Mouse (Mus musculus): ENCODE measurements around the gene Lsamp.

The Lsamp gene

GRCm38 (mm10) chr16:41275999-41276671, 1292.0 kb downstream of the Lsamp start:
- peak; percentile 82 for DNase-seq

- DNase-seq: no peak
These were observed 1333.8 kb downstream of the Lsamp start for GRCm38 (mm10) chr16:41317992-41318391.

DNA sequence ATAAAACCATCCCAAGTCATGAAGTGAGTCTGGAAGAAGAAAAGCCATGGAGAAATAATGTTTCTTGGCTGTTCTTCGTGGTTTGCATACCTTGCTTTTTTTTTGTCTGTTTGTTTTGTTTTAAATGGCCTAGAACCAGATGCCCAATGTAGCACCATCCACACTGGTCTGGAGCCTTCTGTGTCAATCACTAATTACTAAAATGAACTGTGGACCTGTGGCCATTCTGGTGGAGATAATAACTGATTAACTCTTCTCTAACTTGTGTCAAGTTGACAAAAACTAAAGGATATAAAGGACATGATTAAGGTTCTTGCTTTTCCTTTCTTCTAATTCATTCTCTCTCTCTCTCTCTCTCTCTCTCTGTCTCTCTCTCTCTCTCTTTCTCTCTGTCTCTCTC, 1359.3 kb downstream of the Lsamp start:
- no peak for DNase-seq

DNA sequence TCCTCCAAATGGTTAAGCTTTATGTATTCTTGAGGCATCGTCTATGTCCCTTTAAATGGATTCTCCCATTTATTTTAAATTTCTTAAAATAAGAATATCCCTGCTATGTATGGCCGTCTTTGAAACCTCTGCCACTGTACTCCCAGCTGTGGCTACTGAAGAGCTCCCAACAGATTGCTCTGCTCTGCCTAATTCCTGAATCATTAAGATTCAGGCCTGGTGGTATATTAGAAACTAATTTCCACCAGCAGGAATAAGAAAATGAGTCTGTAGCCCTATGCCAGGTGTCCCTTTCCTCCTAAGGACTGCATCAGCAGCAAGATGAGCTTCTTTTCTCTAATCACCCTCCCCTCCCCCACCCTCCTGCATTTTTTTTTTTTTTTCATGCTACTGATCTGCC, 1381.0 kb downstream of the Lsamp start:
- DNase-seq: no peak

GRCm38 (mm10) chr16:41383702-41384101, 1399.5 kb downstream of the Lsamp start:
- no peak for DNase-seq

GRCm38 (mm10) chr16:41384288-41384687, 1400.1 kb downstream of the Lsamp start:
- no peak for DNase-seq

DNA sequence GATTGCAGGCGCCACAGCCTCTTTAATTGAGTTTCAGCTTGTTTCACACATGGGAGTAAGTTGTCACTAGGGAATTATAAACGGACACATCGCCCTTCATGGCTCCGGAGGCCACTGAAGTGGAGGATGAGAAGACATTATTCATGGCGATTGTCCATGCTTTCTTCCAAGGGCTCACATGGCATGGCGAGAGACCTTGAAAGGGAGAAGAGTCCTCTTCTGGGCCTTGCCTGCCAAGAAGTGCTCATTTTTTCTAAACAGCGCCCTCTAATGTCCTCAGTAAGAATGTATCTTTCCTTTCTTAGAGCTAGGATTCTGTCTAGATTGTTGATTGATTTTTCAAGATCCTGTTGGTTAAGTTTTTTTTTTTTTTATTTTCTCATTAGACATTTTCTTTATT, 1424.7 kb downstream of the Lsamp start:
- no peak for DNase-seq

GRCm38 (mm10) chr16:41410671-41411070, 1426.5 kb downstream of the Lsamp start:
- no peak for DNase-seq

GRCm38 (mm10) chr16:41417363-41417762, 1433.2 kb downstream of the Lsamp start:
- DNase-seq: no peak

DNA sequence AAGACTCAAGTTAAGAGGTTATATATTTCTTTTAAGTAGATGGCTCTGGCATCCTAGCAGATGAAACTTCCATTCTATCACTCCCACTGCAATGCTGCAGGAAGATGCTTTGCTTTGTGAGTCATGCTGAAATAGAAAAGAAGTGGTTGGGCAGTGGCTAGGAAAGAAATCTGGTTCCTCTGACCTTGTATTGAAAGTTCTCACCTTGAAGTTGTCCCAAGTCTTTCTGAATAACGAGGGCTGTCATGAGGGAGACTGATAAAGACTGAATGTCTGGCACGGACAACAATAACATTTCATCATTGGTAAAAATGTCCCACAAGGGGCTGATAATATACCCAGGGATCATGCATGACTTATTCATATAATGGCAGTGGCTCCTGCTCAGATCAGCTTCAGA, 1483.2 kb downstream of the Lsamp start:
- no peak for DNase-seq

DNA sequence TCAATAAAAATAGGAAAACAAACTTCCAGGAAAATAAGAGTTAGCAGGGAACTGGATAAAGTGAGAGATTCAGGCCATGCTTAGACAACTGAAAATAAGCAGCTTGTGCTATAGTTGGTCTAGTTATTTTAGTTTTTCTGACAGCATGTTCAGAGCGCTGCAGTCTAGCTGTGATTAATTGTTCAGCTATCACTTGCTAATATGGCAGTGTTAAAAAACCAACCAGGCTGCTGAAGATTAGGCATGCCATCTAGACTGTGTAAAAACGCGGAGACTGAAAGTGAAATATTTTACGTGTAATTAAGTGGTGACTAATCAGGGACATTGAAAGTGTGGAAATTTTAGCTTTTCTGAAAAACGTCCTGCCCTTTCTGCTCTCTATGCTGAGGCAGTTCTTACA, 1494.5 kb downstream of the Lsamp start:
- no peak for DNase-seq

GRCm38 (mm10) chr16:41481832-41482231, 1497.7 kb downstream of the Lsamp start:
- no peak for DNase-seq

DNA sequence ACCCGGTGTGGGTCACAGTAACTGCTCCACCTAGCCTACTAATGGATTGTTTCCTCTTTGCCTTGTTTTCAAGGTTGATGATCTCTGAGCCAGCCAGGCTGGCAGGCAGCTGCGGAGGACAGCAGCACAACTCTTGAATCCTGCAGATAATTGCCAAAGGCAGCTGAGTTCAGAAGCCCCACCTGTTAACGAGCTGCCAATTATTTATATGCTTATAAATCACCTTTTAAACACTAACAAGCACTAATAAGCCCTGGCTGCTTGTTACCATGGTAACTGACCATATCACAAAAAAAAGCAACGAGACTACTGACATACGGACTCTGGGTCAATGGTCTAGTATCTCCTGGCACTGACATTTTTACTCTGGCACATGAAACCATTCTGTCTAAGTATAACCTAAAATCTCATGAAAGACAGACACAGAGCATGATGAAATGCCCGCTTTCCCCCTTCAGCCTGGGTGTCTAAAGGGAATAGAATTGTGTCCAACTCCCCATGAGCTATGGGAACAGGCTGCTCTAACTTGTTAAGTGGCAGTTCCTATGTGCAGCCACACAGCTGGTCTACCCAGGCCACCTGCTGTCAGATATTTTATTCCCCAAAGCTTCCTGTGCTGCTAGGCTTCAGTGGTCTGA, 1526.9 kb downstream of the Lsamp start:
- DNase-seq: peak; percentile 59

GRCm38 (mm10) chr16:41521566-41521965, 1537.4 kb downstream of the Lsamp start:
- no peak for DNase-seq

- peak; percentile 32 for DNase-seq
These were observed 1540.1 kb downstream of the Lsamp start for GRCm38 (mm10) chr16:41524266-41524665.

DNA sequence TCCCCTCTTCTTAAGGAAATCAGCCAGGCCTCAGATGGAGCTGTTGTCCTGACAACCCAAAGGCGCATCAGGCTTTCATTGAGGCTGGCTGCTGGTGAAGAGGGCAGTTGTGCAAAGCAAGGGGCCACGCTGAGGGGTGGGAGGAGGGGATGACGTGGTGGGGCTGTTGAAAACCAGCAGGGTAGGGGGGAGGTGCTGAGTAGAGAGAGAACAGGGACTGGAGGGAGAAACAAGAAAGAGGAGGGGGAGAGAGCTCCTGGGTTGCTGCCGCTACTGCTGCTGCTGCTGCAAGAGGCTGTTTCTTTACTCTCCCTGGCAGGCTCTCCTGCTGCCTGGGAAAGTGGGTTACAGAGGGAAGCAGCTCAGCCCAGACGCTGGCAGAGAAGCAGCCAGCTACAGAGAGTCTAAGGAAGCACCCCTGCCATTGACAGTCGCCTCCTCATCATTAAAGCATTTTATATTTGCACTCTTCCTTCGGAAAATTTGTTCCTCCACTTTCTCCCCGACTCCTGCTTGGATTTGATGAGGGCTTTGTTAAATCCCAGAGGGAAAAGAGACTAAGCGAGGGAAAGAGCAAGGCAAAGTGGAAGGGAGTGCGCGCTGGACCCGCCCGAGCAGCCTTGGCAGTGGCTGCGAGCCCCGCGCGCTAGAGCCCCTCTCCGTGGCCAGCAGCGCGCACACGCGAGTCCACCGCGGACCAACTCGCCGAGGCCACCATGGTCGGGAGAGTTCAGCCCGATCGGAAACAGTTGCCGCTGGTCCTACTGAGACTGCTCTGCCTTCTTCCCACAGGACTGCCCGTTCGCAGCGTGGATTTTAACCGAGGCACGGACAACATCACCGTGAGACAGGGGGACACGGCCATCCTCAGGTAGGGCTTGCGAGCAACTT, 1548.7 kb downstream of the Lsamp start:
- DNase-seq: peak; percentile 94

GRCm38 (mm10) chr16:41533686-41534085, 1549.5 kb downstream of the Lsamp start:
- DNase-seq: peak; percentile 51

- no peak for DNase-seq
These were observed 1551.6 kb downstream of the Lsamp start for GRCm38 (mm10) chr16:41535806-41536205.

- DNase-seq: peak; percentile 38
These were observed 1558.5 kb downstream of the Lsamp start for GRCm38 (mm10) chr16:41542641-41543040.

DNA sequence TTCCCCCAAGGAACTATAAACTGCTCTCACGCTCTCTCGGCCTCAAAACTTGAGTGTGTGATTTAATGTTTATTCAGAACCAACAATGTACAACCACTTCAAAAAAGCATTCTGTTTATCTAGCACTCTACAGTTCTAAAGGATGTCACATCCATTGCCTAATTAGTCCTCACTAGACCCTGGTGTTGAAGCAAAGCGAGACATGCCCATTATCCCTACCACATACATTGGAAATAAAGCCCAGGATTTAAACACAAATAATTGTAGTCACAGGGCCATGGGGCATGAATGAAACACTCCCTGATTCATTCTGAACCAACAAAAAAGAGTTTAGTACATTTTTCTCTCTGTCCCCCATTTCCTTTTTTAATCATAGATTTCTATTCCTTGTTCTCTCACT, 1567.0 kb downstream of the Lsamp start:
- peak; percentile 39 for DNase-seq

GRCm38 (mm10) chr16:41551851-41552262, 1567.7 kb downstream of the Lsamp start:
- DNase-seq: peak; percentile 72

DNA sequence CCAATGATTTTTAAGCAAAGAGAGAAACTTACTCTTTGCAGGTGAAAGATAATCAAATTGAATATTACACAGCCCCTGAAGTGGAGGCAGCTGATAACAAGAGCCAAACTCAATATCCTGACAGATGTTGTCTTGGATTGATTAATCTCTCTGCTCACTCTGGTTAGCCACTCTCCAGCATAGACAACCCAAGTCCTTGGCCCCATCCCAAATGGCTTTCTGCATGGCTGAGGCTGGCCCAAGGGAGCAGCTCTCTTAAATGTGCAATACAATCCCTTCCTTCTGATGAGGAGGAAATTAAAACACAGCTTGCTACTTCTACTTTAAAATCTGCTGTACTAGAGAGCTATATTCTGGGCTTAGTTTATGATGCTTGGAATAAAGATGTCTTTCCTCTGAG, 1572.9 kb downstream of the Lsamp start:
- no peak for DNase-seq

GRCm38 (mm10) chr16:41565233-41565632, 1581.1 kb downstream of the Lsamp start:
- DNase-seq: no peak

Data from retina, postnatal 1 day (tissue).